Mouse (Mus musculus): ENCODE results near the gene Emc3. TPM values are rescaled to one million over a fixed set of nuclear protein-coding genes. Genes with fewer than 3 reads are reported as not detected.

Emc3 gene
- polyA plus RNA-seq, 3 experiments from 2014 or later = 57.0 to 69.1 (median 62.4) TPM

Other genes starting within 250 kb of the Emc3 start
- gene Cpne9, start 249.3 kb downstream of the Emc3 start, polyA plus RNA-seq (2017; shearing (Covaris generic)) = under 1 TPM in 2 of 3 experiments, not detected in 1; 0.21 to 0.22 TPM
- gene Brpf1, start 224.5 kb downstream of the Emc3 start, polyA plus RNA-seq (2017; shearing (Covaris generic)) = 10 to 100 TPM in 2 of 3 experiments, 1 to 10 TPM in 1; 9.2 to 15.3 (median 13.7) TPM
- 10 to 100 TPM; 12.7 to 23.8 (median 20.9) TPM for gene Ogg1, start 204.7 kb downstream of the Emc3 start, polyA plus RNA-seq (2017; shearing (Covaris generic))
- 1 to 10 TPM; 1.3 to 2.6 (median 2.2) TPM for gene Camk1, start 187.7 kb downstream of the Emc3 start, polyA plus RNA-seq (2017; shearing (Covaris generic))
- gene Tada3, start 153.8 kb downstream of the Emc3 start, polyA plus RNA-seq (2017; shearing (Covaris generic)) = 10 to 100 TPM; 27.5 to 44.5 (median 43.3) TPM
- gene Arpc4, start 153.5 kb downstream of the Emc3 start, polyA plus RNA-seq (2017; shearing (Covaris generic)) = 100 to 1,000 TPM; 516 to 980 (median 581) TPM
- 10 to 100 TPM in 2 of 3 experiments, 1 to 10 TPM in 1; 6.6 to 18.5 (median 16.4) TPM for gene Ttll3, start 142.4 kb downstream of the Emc3 start, polyA plus RNA-seq (2017; shearing (Covaris generic))
- gene Rpusd3, start 112.3 kb downstream of the Emc3 start, polyA plus RNA-seq (2017; shearing (Covaris generic)) = 10 to 100 TPM in 2 of 3 experiments, 1 to 10 TPM in 1; 6.5 to 13.4 (median 12.0) TPM
- gene Cidec, start 95.9 kb downstream of the Emc3 start, polyA plus RNA-seq (2017; shearing (Covaris generic)) = not detected
- 10 to 100 TPM; 50.3 to 60.1 (median 56.3) TPM for gene Jagn1, start 89.1 kb downstream of the Emc3 start, polyA plus RNA-seq (2017; shearing (Covaris generic))
- gene Il17re, start 73.2 kb downstream of the Emc3 start, polyA plus RNA-seq (2017; shearing (Covaris generic)) = 1 to 10 TPM in 2 of 3 experiments, under 1 TPM in 1; 0.69 to 8.2 (median 1.9) TPM
- under 1 TPM in 2 of 3 experiments, not detected in 1; 0.32 to 0.47 TPM for gene Il17rc, start 60.2 kb downstream of the Emc3 start, polyA plus RNA-seq (2017; shearing (Covaris generic))
- 1 to 10 TPM; 6.1 to 9.2 (median 8.1) TPM for gene Creld1, start 48.4 kb downstream of the Emc3 start, polyA plus RNA-seq (2017; shearing (Covaris generic))
- gene Prrt3, start 29.7 kb downstream of the Emc3 start, polyA plus RNA-seq (2017; shearing (Covaris generic)) = under 1 TPM in 1 of 3 experiments, not detected in 2; 0.17 TPM
- gene Fancd2, start within 50 bp of the Emc3 start, polyA plus RNA-seq (2017; shearing (Covaris generic)) = 1 to 10 TPM; 1.4 to 9.7 (median 2.0) TPM
- gene Fancd2os, start 69.1 kb upstream of the Emc3 start, polyA plus RNA-seq (2017; shearing (Covaris generic)) = not detected
- 100 to 1,000 TPM; 274 to 315 (median 285) TPM for gene Brk1, start 73.1 kb upstream of the Emc3 start, polyA plus RNA-seq (2017; shearing (Covaris generic))
- 10 to 100 TPM in 2 of 3 experiments, 1 to 10 TPM in 1; 9.9 to 12.3 (median 12.0) TPM for gene Vhl, start 92.3 kb upstream of the Emc3 start, polyA plus RNA-seq (2017; shearing (Covaris generic))
- gene Irak2, start 106.8 kb upstream of the Emc3 start, polyA plus RNA-seq (2017; shearing (Covaris generic)) = 10 to 100 TPM; 18.1 to 35.7 (median 21.5) TPM
- gene Tatdn2, start 165.4 kb upstream of the Emc3 start, polyA plus RNA-seq (2017; shearing (Covaris generic)) = 1 to 10 TPM; 3.2 to 7.7 (median 7.5) TPM
- gene Ghrl, start 188.2 kb upstream of the Emc3 start, polyA plus RNA-seq (2017; shearing (Covaris generic)) = under 1 TPM in 2 of 3 experiments, not detected in 1; 0.64 to 0.73 TPM
- gene Sec13, start 209.1 kb upstream of the Emc3 start, polyA plus RNA-seq (2017; shearing (Covaris generic)) = 100 to 1,000 TPM; 145 to 155 (median 153) TPM

Measured in inflammation-experienced regulatory T-cells, adult 6 months (primary cell).